Mouse (Mus musculus) embryonic facial prominence, embryonic 12.5 days (tissue): Measurements from ENCODE around the gene Gnaq. TPM values are rescaled to one million over a fixed set of nuclear protein-coding genes. Genes with fewer than 3 reads are reported as not detected.
A peak's percentile ranks its signal among the peaks of the same experiment; 100 is the strongest.

ENCODE experiments used
- ATAC-seq: fragments of 200-750 bp; cut with Nextera tagmentation; 2 replicates; pipeline ENCODE4 v1.8.0; 2017; ENCODE audit not compliant: insufficient number of reproducible peaks, insufficient read depth, low FRiP score, low TSS enrichment
- H3K27ac ChIP-seq: fragments of 300-500 bp; sonication (generic); 2 replicates; pipeline ENCODE4 v1.5.1; 2016; ENCODE audit warnings: mild to moderate bottlenecking
- H3K27me3 ChIP-seq: fragments of 300-500 bp; sonication (generic); 2 replicates; pipeline ENCODE4 v1.6.1; 2016; ENCODE audit warnings: mild to moderate bottlenecking, moderate library complexity
- H3K36me3 ChIP-seq: fragments of 300-500 bp; sonication (generic); 2 replicates; pipeline ENCODE4 v1.6.1; 2016; ENCODE audit warnings: mild to moderate bottlenecking
- H3K4me1 ChIP-seq: fragments of 300-500 bp; sonication (generic); 2 replicates; pipeline ENCODE4 v1.6.1; 2016
- H3K4me2 ChIP-seq: fragments of 300-500 bp; sonication (generic); replicated peaks from 2 replicates; pipeline ENCODE4 v1.6.1; 2016; ENCODE audit warnings: mild to moderate bottlenecking, moderate library complexity
- H3K4me3 ChIP-seq: fragments of 300-500 bp; sonication (generic); 2 replicates; pipeline ENCODE4 v1.5.1; 2016; ENCODE audit warnings: mild to moderate bottlenecking
- H3K9ac ChIP-seq: fragments of 300-500 bp; sonication (generic); 2 replicates; pipeline ENCODE4 v1.6.1; 2016; ENCODE audit warnings: mild to moderate bottlenecking, moderate library complexity
- H3K9me3 ChIP-seq: fragments of 300-500 bp; sonication (generic); 2 replicates; pipeline ENCODE4 v1.6.1; 2016; ENCODE audit warnings: mild to moderate bottlenecking, moderate library complexity
- WGBS: fragments of 180-500 bp; shearing (Covaris S2); methylation state at CpG from one replicate; pipeline ENCODE4 v1.1.7; 2016; 5-methylcytosine and 5-hydroxymethylcytosine counted together
- polyA plus RNA-seq: library from polyadenylated mRNA; unstranded; fragments of >200 nt; fragmentation: Nextera tagmentation; extraction: Ambion mirVana; gene quantifications from 2 replicates; pipeline ENCODE4 v1.2.1, GENCODE M21; 2016

Gene Gnaq
- polyA plus RNA-seq, 1 experiment from 2014 or later: 28.9 TPM

GRCm38 (mm10) chr19:16129171-16129570, 3.5 kb upstream of the Gnaq start:
- no peaks in the 10 kb centered on the region for H3K36me3 ChIP-seq
- H3K4me3 ChIP-seq: no peak overlapping the region
- H3K27ac ChIP-seq: no peak overlapping the region
- no peak for ATAC-seq
- no peaks in the 10 kb centered on the region for H3K9me3 ChIP-seq
- no peak overlapping the region for H3K9ac ChIP-seq
- H3K27me3 ChIP-seq: no peaks in the 10 kb centered on the region
- H3K4me2 ChIP-seq: no peak overlapping the region
- 0 out of 2 replicates have a peak, but pooled peaks cover 12% of the 10 kb centered on the region for H3K4me1 ChIP-seq
- WGBS: 92% methylated on average over 2 of the region's 2 CpGs

DNA sequence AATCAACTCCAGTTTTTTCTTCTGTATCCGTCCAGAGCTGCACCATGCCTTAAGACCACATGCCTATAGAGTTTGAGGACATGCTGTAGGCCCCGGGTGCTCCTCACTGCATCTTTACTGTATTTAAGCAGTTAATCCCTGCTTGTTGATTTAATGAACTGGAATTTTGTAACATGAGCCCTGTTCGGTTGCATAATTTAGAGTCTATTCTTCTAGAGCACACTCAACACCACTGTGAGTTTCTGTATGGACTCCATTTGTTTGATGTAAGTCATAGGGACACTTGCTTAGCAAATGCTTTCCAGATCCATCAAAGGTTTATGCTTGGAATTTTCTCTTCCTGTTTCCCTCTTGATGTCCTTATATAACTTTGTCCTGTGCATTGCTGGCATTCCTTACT, 2.2 kb upstream of the Gnaq start:
- H3K27me3 ChIP-seq: no peaks in the 10 kb centered on the region
- WGBS: 35% methylated on average over 3 of the region's 3 CpGs
- H3K4me2 ChIP-seq: no peak overlapping the region
- no peak overlapping the region for H3K4me3 ChIP-seq
- H3K9ac ChIP-seq: no peak overlapping the region
- no peak for ATAC-seq
- no peaks in the 10 kb centered on the region for H3K9me3 ChIP-seq
- peaks cover 23% of the 10 kb centered on the region for H3K4me1 ChIP-seq
- no peaks in the 10 kb centered on the region for H3K36me3 ChIP-seq
- H3K27ac ChIP-seq: 0 out of 2 replicates have a peak overlapping the region, but pooled peaks have one; percentile 31

DNA sequence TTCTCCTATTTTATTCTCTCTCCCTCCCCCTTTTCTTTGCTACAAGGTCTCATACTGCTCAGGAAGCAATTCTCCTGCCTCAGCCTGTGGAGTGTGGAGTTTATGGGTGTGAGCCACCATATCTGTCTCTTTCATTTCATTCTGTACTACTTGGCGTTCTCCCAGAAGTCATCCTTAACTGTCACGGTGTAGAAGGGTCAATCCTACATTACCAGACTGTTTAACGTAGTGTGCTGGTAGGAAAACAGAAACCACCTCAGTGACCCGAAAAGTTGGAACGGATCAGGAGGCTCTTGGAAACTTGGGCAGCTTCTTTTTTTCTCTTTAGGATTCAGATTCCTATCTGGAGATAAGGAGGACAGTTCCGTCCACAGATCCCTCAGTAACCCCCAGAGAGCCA, 800 bp upstream of the Gnaq start:
- Histone ChIP-seq H3K27ac (no peak overlapping the region; the same call in 1 of the 2 replicates), H3K36me3 (no peaks in the 10 kb centered on the region), H3K4me2 (peak overlapping the region; percentile 75), H3K4me3 (peak overlapping the region; percentile 92), H3K9ac (peak overlapping the region; percentile 99), H3K9me3 (no peaks in the 10 kb centered on the region), H3K4me1 (peaks cover 27% of the 10 kb centered on the region), H3K27me3 (no peaks in the 10 kb centered on the region)
- 13% methylated on average over 6 of the region's 6 CpGs for WGBS
- ATAC-seq: no peak

- H3K36me3 ChIP-seq: no peaks in the 10 kb centered on the region
- ATAC-seq: peak; percentile 91
- H3K4me2 ChIP-seq: peak overlapping the region; percentile 75
- no peaks in the 10 kb centered on the region for H3K9me3 ChIP-seq
- under 1% methylated on average over 43 of the region's 57 CpGs for WGBS
- H3K4me3 ChIP-seq: peak overlapping the region; percentile 92
- peaks cover 27% of the 10 kb centered on the region for H3K4me1 ChIP-seq
- no peaks in the 10 kb centered on the region for H3K27me3 ChIP-seq
- peak overlapping the region; percentile 99 for H3K27ac ChIP-seq
- peak overlapping the region; percentile 99 for H3K9ac ChIP-seq
Observed at GRCm38 (mm10) chr19:16132340-16132790, 266 bp upstream of the Gnaq start.

GRCm38 (mm10) chr19:16132865-16133720, 462 bp downstream of the Gnaq start:
- WGBS: under 1% methylated on average over 103 of the region's 139 CpGs
- Histone ChIP-seq H3K27ac (peak overlapping the region; percentile 99), H3K9me3 (no peaks in the 10 kb centered on the region), H3K4me1 (peaks cover 34% of the 10 kb centered on the region), H3K36me3 (no peaks in the 10 kb centered on the region), H3K9ac (peak overlapping the region; percentile 99), H3K27me3 (no peaks in the 10 kb centered on the region), H3K4me2 (peak overlapping the region; percentile 75), H3K4me3 (peak overlapping the region; percentile 92)
- ATAC-seq: peak; percentile 65

- H3K4me1 ChIP-seq: peaks cover 39% of the 10 kb centered on the region
- no peaks in the 10 kb centered on the region for H3K9me3 ChIP-seq
- H3K27ac ChIP-seq: peak overlapping the region; percentile 99
- no peaks in the 10 kb centered on the region for H3K27me3 ChIP-seq
- H3K4me2 ChIP-seq: peak overlapping the region; percentile 75
- peak overlapping the region; percentile 92 for H3K4me3 ChIP-seq
- peak overlapping the region; percentile 99 for H3K9ac ChIP-seq
- ATAC-seq: peak; percentile 24
- 10% methylated on average over 25 of the region's 25 CpGs for WGBS
- H3K36me3 ChIP-seq: no peaks in the 10 kb centered on the region
Observed at GRCm38 (mm10) chr19:16133721-16134570, 1.3 kb downstream of the Gnaq start.

DNA sequence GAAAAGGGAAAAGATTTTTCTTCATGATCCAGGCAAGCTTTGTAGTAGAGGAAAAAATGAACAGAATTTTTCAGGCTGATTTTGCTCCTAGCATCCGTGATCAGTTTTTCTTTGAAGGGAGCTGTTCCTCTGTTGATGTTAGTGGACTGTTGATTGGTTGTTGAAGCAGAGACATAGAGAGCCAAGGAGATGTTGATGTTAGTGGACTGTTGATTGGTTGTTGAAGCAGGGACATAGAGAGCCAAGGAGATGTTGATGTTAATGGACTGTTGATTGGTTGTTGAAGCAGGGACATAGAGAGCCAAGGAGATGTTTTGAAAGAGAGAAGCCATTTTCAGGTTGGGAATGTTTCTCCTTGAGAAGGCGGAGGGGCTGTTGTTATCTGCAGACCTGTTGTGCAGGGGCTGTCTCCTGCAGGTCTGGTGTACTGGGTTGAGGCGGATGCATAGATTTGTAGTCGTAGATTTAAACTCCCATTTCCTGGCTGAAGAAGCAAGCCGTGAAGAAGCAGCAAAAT, 5.5 kb downstream of the Gnaq start:
- no peak overlapping the region for H3K4me2 ChIP-seq

GRCm38 (mm10) chr19:16140710-16141109, 8.1 kb downstream of the Gnaq start:
- ATAC-seq: no peak

More for the DNA sequence above, 5.5 kb downstream of the Gnaq start:
- no peak overlapping the region for H3K9ac ChIP-seq
- H3K27ac ChIP-seq: no peak overlapping the region
- peaks cover 50% of the 10 kb centered on the region for H3K4me1 ChIP-seq
- 0 out of 2 replicates have a peak, but pooled peaks cover 5% of the 10 kb centered on the region for H3K36me3 ChIP-seq
- 74% methylated on average over 5 of the region's 5 CpGs for WGBS
- ATAC-seq: no peak
- H3K27me3 ChIP-seq: no peaks in the 10 kb centered on the region
- H3K9me3 ChIP-seq: no peaks in the 10 kb centered on the region
- H3K4me3 ChIP-seq: no peak overlapping the region

GRCm38 (mm10) chr19:16141857-16142256, 9.2 kb downstream of the Gnaq start:
- WGBS: 78% methylated on average over 4 of the region's 4 CpGs
- Histone ChIP-seq H3K36me3 (0 out of 2 replicates have a peak, but pooled peaks cover 8% of the 10 kb centered on the region), H3K27ac (no peak overlapping the region), H3K9me3 (no peaks in the 10 kb centered on the region), H3K9ac (no peak overlapping the region), H3K27me3 (no peaks in the 10 kb centered on the region), H3K4me3 (no peak overlapping the region), H3K4me1 (peaks cover 35% of the 10 kb centered on the region), H3K4me2 (no peak overlapping the region)
- no peak for ATAC-seq

More at GRCm38 (mm10) chr19:16140710-16141109, 8.1 kb downstream of the Gnaq start:
- 0 out of 2 replicates have a peak, but pooled peaks cover 8% of the 10 kb centered on the region for H3K36me3 ChIP-seq
- no peaks in the 10 kb centered on the region for H3K27me3 ChIP-seq
- no peaks in the 10 kb centered on the region for H3K9me3 ChIP-seq
- 66% methylated on average over 4 of the region's 4 CpGs for WGBS
- peaks cover 37% of the 10 kb centered on the region for H3K4me1 ChIP-seq
- H3K9ac ChIP-seq: no peak overlapping the region
- H3K27ac ChIP-seq: no peak overlapping the region
- H3K4me3 ChIP-seq: no peak overlapping the region
- no peak overlapping the region for H3K4me2 ChIP-seq

DNA sequence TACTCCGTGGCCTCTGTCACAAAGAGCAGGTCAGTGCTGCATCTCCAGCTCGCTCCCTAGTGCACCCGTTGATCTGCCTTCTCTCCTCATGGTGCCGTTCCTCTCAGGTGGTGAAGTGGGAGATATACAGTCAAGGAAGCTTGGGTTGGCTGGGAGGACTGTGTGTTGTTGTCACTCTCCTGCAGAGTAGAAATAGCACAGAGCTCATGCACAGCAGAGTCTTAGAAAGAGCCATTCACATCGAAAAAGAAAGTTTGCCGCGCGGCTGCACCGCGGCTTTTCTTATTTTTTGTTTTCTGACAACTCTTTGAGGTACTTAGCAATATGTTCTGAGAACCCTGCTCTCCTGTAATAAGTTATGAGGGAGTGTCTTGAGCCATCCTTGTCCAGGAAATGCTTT, 10.4 kb downstream of the Gnaq start:
- no peak for ATAC-seq
- Histone ChIP-seq H3K27ac (no peak overlapping the region), H3K9ac (no peak overlapping the region), H3K4me1 (peaks cover 31% of the 10 kb centered on the region), H3K9me3 (no peaks in the 10 kb centered on the region), H3K4me3 (no peak overlapping the region), H3K4me2 (no peak overlapping the region), H3K27me3 (no peaks in the 10 kb centered on the region), H3K36me3 (0 out of 2 replicates have a peak, but pooled peaks cover 8% of the 10 kb centered on the region)
- 91% methylated on average over 10 of the region's 10 CpGs for WGBS

DNA sequence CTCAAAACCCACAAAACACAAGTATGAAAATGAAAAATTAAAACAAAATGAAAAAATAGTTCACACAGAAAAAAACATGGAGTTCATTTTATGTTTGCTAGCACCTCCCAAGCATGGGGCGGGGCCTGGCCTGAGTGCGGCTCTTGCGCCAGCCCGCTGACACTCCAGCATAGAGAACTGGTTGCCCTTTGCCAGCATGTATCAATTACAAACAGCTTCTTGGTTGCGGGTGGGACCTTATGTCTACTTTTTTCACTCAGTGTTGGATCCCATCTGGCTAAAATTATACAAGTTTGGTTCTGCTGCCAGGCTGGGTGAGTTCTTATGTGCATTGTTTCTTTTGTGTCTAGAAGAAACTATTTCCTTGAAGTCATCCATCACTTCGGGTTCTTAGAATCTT, 14.8 kb downstream of the Gnaq start:
- 0 out of 2 replicates have a peak, but pooled peaks cover 3% of the 10 kb centered on the region for H3K4me1 ChIP-seq
- no peaks in the 10 kb centered on the region for H3K9me3 ChIP-seq
- H3K9ac ChIP-seq: no peak overlapping the region
- no peak overlapping the region for H3K4me3 ChIP-seq
- no peaks in the 10 kb centered on the region for H3K27me3 ChIP-seq
- no peak overlapping the region for H3K27ac ChIP-seq
- no peak overlapping the region for H3K4me2 ChIP-seq
- WGBS: 56% methylated on average over 6 of the region's 6 CpGs
- H3K36me3 ChIP-seq: 0 out of 2 replicates have a peak, but pooled peaks cover 8% of the 10 kb centered on the region
- no peak for ATAC-seq
